Mouse (Mus musculus) spleen, postnatal 10 days (tissue): Measurements from ENCODE around the gene Prss56.
A peak's percentile ranks its signal among the peaks of the same experiment; 100 is the strongest.

Experiments
- DNase-seq, 2 experiments: peaks; one replicate each; pipeline ENCODE4 v3.0.0; 2021 to 2022; ENCODE audit warnings: low spot score in 2 of 2

Gene Prss56

GRCm38 (mm10) chr1:87183013-87183412, at the start of gene Prss56:
Gene Prss56 (plus strand): TSS chr1:87183313.
- DNase-seq, result no peak

GRCm38 (mm10) chr1:87141550-87141949, 41.6 kb upstream of the Prss56 start:
- DNase-seq, result no peak

- DNase-seq, result no peak
Measured at GRCm38 (mm10) chr1:87142456-87142855, 40.7 kb upstream of the Prss56 start.

DNA sequence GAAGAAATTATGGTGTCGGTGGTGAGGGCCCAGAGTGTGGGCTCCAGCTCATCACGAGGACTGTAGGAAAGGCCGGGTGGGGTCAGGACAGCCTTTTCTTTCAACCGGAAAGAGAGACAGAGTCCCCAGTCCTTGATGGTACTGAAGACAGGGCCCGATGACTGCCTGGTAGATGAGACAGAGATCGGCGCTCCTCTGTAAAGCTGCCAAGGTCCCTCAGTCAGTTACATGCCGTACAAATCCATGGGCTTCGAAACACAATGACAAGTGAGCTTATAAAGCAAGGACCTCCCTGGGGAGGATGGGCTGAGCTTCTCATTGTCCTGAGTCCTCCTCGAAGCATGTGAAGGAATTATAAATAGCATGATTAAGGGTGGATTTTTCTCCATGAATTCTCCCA, 40.0 kb upstream of the Prss56 start:
- DNase-seq, result no peak

DNA sequence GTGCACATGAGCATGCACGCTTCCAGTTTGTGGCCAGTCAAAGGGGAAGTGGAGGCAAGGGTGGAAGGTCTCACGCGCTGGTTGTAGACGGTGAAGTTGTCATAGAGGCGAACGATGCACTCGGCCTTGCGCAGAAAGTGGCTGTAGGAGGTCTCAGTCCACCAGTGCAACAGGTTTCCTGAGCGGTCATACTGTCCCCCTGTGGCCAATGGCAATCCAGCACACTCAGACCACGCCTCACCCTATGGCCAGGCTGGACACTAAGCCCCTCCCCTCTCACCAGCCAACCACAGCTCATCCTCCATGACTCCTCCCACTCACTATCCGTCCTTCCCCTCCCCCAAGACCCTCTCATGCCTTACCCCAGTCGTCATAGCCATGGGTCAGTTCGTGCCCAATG, 33.7 kb upstream of the Prss56 start:
- no peak for DNase-seq

DNA sequence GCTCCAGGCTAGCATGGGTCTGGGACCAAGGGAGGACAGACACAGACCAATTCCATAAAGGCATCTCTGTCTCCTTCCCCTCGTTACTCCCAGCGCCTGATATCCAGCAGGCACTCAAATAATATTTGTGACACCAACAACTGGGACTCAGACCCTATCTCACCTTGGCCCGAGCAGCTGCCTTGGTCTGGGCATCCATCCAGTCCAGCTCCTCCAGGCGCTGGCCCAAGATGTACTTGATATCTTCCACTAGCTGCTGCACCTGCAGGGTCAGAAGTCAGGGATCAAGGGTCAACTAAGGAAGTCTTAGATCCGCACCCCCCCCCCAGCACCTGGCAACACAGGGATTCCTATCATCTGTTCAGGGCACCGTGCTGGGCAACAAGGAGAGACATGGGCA, 31.8 kb upstream of the Prss56 start:
- DNase-seq, result no peak

DNA sequence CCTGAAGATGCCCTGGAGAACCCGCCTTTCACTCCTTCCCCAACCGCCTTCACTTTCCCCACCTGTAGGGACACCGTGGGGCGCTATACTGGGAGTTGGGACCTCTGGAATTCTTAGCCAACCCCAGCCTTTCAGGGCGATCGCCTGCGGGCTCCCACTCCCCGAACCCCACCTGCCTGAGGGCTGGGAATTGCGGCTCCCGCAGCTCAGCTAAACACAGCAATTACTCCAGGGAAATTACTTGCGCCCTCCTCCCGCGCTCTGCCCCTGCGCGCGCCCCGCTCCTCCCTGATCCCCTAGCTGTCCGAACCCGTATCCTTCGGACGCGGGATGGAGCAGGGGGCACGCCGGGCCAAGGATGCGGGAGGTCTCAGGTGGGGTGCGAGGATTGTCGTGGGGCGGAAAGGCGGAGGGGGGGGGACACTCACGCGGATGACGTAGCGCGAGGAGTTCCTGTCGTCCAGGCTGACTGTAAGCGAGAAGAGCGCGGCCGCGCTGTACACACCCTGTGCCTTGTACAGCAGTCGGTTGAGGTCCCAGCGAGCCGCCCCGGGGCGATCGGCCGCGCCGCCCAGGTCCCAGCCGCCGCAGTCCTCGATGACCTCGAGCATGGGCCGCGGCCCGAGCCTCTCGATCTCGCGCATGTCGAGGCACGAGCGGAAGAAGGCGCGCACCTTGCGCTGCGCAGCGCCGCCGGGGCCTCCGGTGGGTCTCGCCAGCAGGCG, 29.2 kb upstream of the Prss56 start:
- no peak for DNase-seq

GRCm38 (mm10) chr1:87154501-87155120, 28.5 kb upstream of the Prss56 start:
- no peak for DNase-seq

DNA sequence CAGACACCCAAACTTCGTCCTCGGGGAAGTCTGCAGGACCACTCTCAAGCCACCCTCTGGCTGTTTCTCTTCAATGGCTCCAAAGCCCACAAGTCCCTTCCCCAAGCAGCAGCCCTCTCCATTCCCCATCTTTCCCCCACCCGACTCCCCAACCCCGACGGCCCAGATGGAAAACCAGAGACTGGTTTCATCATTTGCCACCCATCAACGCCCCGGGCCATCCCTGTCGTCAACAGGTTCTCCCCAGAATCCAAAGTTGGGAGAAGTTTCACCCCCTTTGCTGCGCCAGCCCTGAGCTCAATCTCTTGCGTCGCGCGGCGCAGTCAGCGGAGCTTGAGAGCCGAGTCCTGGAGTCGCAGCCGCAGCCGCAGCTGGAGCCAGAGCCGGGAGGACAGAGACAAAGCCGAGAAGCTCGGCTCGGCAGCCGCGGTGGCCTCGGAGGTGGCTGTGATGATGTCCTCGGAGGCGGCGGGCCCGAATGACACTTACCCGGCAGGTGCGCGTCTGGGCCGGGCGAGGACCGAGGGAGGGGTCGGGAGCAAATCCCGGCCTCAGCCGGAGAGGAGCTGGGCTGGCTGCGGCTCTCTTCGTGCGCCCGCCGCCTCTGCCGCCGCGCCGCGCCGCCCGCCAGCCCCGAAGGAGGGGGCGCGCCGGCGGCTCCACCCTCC, 27.4 kb upstream of the Prss56 start:
- no peak for DNase-seq

DNA sequence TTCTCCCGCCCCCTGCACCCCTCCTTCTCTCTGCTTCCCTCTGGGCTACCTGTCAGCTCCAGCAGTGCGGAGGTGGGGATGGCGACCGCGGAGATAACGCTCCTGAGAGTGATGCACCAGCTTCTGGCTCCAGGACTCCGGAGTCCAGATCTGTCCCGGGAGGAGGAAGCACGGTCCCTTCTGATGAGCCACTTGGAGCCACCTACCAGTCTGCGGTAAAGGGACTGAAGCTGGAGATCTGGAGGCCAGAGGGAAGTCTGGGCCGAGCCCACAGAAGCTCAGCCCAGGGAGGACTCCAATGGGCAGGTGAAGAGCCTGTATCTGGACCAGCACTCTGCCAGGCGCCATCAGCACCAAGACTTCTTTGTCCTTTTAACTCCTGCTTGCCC, 26.9 kb upstream of the Prss56 start, which contains the start of gene Ecel1:
Gene Ecel1, minus strand, starts transcription at position 323 of the 389 bp plus-strand sequence.
- DNase-seq, result no peak

GRCm38 (mm10) chr1:87159396-87159795, 23.7 kb upstream of the Prss56 start:
- no peak for DNase-seq

DNA sequence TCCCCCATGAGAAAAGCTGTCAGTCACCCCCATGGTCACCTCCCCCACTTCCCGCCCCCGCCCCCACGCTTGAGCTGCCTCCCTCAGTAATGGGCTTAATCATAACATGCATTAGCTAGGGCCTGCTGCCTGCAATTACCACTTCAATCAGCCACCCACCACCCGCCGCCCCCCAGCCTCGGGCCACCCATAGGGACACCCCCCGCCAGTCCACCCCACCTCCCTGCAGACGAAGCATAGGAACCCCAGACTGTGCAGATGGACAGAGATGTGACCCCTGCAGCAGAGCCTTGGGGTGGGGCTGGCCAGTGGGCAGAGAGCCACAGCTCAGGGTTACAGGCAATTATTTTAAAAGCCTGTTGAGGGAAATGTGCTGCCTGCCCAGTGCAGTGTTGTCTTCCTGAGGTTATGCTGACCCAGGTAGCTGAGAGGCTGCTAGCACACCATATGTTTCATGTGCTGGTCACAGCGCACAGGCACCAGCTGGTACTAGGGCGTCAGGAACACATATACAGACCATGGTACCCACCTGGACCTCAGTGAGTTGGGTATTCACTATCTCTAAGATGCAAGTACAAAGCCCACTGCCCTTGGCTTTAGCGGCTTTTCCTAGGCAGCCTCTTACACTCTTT, 18.8 kb upstream of the Prss56 start:
- DNase-seq, result no peak

DNA sequence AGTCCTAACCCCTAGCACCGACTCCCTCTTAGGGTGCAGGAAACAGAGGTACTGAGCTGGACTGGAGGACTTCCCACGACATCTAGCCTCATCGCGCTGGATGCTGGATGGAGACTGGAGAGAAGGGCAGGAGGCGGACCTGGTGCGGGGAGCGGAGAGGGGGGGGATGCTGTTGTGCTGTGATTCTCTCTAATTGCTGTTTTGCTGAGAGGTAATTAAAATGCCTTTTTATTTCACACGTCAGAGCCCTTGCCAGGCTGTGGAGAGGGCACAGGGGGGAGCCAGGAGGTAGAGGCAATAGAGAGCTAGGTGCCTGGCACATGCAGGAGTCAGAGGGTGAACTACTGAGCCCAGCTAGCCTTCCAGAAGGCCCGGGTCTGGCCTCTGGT, 18.3 kb upstream of the Prss56 start:
- DNase-seq, result no peak

GRCm38 (mm10) chr1:87170458-87170857, 12.7 kb upstream of the Prss56 start:
- DNase-seq, result no peak

DNA sequence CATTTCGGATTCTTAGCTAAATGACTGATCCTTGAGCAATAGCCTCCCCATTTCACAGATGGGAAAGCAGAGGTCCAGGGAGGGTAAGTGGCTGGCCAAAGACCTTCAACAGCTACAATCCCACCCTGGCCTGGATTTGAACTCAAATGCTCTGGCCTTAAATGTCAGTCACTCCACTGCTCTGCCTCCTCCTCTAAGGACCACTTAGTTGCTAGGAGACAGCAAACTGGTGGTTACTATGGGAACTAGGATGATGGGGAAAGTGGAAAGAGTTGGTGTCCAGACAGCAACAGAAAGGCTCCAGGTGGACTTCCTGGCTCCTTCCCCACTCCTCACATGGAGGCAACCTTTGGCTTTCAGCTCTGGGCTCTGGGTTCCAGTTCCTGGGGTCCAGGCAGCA, 11.8 kb upstream of the Prss56 start:
- no peak for DNase-seq

- no peak for DNase-seq
Measured at GRCm38 (mm10) chr1:87172316-87172715, 10.8 kb upstream of the Prss56 start.

DNA sequence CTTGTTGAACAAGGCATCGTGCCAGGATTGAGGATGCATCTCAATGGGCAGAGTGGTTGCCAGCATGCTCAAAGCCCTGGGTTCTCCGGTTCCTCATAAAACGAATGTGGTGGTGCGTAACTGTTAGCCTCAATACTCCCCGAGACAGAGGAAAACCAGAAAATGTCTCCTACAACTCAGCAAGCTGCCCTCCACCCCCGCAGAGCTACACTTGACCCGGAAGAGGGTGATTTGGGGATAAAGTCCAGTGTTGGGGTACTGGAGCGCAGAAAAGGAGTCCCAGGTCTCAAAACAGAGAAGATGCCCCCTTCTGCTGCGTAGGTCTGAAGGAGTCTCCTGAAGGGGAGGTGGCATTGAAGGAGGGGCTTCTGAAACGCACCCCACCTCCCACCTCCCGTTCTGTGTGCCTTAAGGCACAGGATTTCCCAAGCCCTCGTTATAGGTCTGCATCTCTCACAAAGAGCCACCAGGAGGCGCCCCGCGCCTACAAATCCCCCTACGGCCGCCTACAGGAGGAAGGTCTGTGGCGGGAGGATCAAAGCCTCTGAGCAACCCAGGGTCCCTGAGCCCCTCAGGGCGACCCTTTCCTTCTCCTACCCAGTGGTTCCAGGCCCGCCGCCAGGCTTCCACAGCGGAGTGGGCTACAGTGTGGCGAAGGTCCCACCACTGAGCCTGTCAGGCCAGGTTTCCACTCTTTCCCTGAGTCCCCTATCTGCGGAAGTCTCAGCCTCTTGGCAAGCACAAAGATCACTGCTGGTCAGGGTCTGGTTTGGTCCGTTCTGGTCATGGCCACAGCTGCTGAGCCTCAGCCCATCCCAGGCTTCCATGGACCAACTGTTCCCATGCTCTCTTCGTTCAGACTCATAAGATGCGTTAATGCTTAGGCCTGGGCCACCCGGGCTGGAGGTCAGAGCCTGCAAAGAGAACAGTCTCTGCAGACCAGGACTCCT, 8.8 kb upstream of the Prss56 start:
- peak in 1 of 2 experiments; percentile 59 for DNase-seq

DNA sequence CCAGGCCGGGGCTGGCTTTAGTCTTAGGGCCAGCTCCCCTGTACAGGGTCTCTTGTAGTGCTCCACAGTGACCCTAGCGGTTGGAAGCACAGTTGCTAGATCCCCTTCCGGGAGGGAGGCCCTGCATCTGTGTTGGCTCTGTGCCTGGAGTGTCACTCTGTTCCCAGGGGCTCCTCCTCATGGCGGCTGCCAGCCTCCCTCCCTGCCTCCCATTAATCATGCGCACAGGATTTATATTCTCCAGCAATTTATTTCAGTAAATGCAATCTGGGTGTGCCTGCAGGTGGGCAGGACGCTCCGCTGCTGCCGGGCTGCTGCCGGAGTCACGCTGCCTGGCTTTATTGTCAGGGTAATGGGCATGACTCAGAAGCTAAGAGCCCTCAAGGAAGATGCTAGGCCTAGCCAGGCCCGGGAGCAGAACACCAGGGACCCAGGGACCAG, 7.2 kb upstream of the Prss56 start:
- no peak for DNase-seq

DNA sequence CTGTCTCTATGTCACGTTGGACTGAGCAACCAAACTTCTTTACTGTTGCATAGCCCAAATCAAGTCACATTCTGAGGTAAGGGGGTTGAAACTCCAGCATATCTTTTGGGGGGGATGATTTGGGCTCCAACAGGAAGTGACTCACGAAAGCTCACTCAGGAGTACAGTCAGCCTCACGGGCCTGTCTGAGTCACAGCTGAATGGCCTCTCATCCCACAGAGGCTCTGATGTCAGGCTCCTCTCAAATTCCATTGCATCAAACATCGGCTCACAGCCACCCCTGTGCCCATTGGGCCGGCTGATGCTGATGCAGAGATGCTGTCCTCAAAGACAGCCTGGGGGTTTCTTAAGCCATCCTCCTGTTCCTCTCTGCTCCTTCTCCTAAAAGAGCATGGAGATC, 2.2 kb upstream of the Prss56 start:
- no peak for DNase-seq

DNA sequence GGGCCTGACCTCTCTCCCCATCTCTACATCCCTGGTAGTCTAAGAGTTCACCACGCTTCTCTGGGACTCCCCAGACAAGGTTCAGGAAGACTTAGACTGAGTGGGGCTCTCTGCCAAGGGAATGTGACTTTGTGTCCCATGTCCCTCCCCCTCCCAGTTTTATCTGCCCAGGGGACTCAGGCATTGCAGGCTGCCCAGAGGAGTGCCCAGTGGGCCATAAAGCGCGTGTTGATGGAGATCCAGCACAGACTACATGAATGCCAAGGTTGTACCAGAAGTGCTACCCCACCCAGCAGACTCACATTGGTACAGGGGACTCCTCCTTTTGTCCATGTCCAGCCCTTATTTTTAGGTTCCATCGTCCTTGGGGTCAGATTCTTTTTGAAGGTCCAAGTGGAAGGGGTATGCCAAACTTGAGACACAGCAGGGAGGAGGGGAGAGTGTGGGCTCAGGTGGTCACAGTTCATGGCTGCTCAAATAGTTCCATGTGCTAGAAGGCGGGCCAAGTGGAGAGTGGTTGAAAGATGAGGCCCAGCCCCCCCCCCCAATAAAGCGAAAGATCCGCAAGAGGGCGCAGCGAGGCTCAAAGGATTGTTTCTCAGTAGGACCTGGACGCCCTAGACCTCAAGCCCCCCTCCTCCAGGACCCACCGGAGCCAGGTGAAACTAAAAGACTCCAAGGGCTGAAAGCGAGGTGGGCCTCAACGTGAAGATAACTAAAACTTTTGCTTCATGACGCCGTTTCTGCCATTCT, 1.1 kb downstream of the Prss56 start:
- no peak for DNase-seq

DNA sequence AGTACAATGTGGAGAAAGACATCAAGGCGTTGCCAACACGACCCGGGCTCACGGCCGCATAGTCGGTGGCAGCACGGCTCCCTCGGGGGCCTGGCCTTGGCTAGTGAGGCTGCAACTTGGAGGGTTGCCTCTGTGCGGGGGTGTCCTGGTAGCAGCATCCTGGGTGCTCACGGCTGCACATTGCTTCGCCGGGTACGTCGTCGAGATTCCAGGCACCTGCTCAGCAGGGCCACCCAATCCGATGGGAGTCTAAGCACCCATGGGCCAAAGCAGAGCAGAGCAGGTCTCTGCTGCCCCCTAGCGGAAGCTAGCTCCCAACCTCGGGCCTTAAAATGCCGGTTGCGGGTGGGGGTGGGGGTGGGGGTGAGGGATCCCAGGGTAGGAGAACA, 1.6 kb downstream of the Prss56 start:
- peak; percentile 29 to 78 for DNase-seq
